Mouse (Mus musculus): ENCODE results near the gene Psmd1. TPM values are rescaled to one million over a fixed set of nuclear protein-coding genes. Genes with fewer than 3 reads are reported as not detected.

Gene Psmd1
- total and polyA plus RNA-seq, 2 experiments from 2014 or later, result 91.5 to 195 TPM

DNA sequence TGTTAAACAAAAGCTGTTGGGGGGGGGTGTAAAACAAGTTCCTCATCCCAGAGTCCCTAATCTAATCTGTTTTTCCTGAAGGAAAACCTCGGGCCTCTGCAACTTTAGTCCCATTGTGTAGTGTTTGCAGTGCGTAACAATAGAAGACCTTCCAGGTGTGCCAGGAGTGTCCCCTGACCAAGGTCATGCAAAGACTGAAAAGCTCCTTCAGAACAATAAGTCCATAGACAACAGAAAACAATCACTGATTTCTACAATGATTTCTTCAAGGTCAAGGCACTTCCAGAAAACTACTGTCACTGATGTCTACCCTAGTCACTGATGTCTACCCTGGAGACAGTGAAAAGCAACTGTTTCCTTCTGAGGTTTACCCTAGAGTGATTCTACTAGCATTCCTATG is 123.7 kb downstream of the Psmd1 start:
- no peak for ATAC-seq (ENCODE audit: low FRiP score)
- TF ChIP-seq CTCF (IDR thresholded peaks at IDR 0.05), result no peak
- H3K9me3 ChIP-seq (ENCODE audit: low read length), result no peaks in the 10 kb centered on the region
- H3K9ac ChIP-seq (replicated peaks; ENCODE audit: low read length, poor library complexity, severe bottlenecking), result no peak overlapping the region
- no peak overlapping the region for H3K4me3 ChIP-seq (ENCODE audit: low read depth, low read length)
- H3K27me3 ChIP-seq (ENCODE audit: insufficient read depth, low read length), result no peaks in the 10 kb centered on the region
- WGBS, result 70% methylated on average over 2 of the region's 2 CpGs
- peaks cover 34% of the 10 kb centered on the region for H3K36me3 ChIP-seq (ENCODE audit: insufficient read depth, low read length)
- H3K4me1 ChIP-seq (ENCODE audit: insufficient read depth, low read length), result no peaks in the 10 kb centered on the region
- no peak for DNase-seq (ENCODE audit: low spot score)
- no peak overlapping the region for H3K27ac ChIP-seq (ENCODE audit: low read depth, low read length)
- no peak overlapping the region for H3K4me2 ChIP-seq (ENCODE audit: low read depth, low read length, poor library complexity, severe bottlenecking)

DNA sequence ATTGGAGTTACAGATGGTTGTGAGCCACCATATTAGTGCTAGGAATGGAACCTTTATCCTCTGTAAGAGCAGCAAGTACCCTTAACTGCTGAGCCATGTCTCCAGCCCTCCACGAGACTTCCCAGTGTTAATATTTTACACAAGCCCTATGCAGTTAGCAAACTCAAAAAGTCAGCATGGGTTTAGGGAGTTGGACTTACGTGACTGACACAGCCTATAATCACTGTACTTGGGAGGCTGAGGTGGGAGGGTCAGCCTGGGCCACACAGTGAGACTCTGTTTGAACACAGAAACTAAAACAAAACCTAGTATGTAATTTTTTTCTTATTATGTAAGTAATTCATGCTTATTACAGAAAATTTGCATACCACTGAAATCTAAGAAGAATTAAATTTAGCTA is 124.1 kb downstream of the Psmd1 start:
- Histone ChIP-seq H3K4me2 (ENCODE audit: low read depth, low read length, poor library complexity, severe bottlenecking) (no peak overlapping the region), H3K27me3 (ENCODE audit: insufficient read depth, low read length) (no peaks in the 10 kb centered on the region), H3K4me3 (ENCODE audit: low read depth, low read length) (no peak overlapping the region), H3K9ac (replicated peaks; ENCODE audit: low read length, poor library complexity, severe bottlenecking) (no peak overlapping the region), H3K36me3 (ENCODE audit: insufficient read depth, low read length) (peaks cover 38% of the 10 kb centered on the region), H3K27ac (ENCODE audit: low read depth, low read length) (no peak overlapping the region), H3K9me3 (ENCODE audit: low read length) (no peaks in the 10 kb centered on the region), H3K4me1 (ENCODE audit: insufficient read depth, low read length) (no peaks in the 10 kb centered on the region)
- no peak for TF ChIP-seq CTCF (IDR thresholded peaks at IDR 0.05)
- WGBS, result 90% methylated on average over 2 of the region's 2 CpGs
- no peak for DNase-seq (ENCODE audit: low spot score)
- ATAC-seq (ENCODE audit: low FRiP score), result no peak

Other genes starting within 250 kb of the Psmd1 start
- 312 and 376 TPM in 2 replicates for gene Itm2c, start 170.1 kb upstream of the Psmd1 start, total RNA-seq (2014; rRNA removed)
- 293 and 297 TPM in 2 replicates for gene Itm2c, start 170.1 kb upstream of the Psmd1 start, polyA plus RNA-seq (2015; fragmentation: Nextera tagmentation; extraction: Ambion mirVana)
- gene 4933407L21Rik, start 135.9 kb upstream of the Psmd1 start, total RNA-seq (2014; rRNA removed), result 9.4 and 10.6 TPM in 2 replicates
- gene 4933407L21Rik, start 135.9 kb upstream of the Psmd1 start, polyA plus RNA-seq (2015; fragmentation: Nextera tagmentation; extraction: Ambion mirVana), result 8.5 and 10.1 TPM in 2 replicates
- gene Gpr55, start 103.4 kb upstream of the Psmd1 start, total RNA-seq (2014; rRNA removed), result 0.22 TPM in 1 of 2 replicates, not detected in the other
- gene Gpr55, start 103.4 kb upstream of the Psmd1 start, polyA plus RNA-seq (2015; fragmentation: Nextera tagmentation; extraction: Ambion mirVana), result 0.10 and 0.19 TPM in 2 replicates
- gene Spata3, start 47.6 kb upstream of the Psmd1 start, total RNA-seq (2014; rRNA removed), result not detected in 2 replicates
- 0.91 and 1.4 TPM in 2 replicates for gene Spata3, start 47.6 kb upstream of the Psmd1 start, polyA plus RNA-seq (2015; fragmentation: Nextera tagmentation; extraction: Ambion mirVana)
- gene 2810459M11Rik, start 18.5 kb upstream of the Psmd1 start, total RNA-seq (2014; rRNA removed), result 43.4 and 43.9 TPM in 2 replicates
- gene 2810459M11Rik, start 18.5 kb upstream of the Psmd1 start, polyA plus RNA-seq (2015; fragmentation: Nextera tagmentation; extraction: Ambion mirVana), result 13.4 and 14.3 TPM in 2 replicates
- gene Htr2b, start 47.6 kb downstream of the Psmd1 start, total RNA-seq (2014; rRNA removed), result not detected in 2 replicates
- 0.20 and 0.43 TPM in 2 replicates for gene Htr2b, start 47.6 kb downstream of the Psmd1 start, polyA plus RNA-seq (2015; fragmentation: Nextera tagmentation; extraction: Ambion mirVana)
- gene Gm21972, start 69.2 kb downstream of the Psmd1 start, total RNA-seq (2014; rRNA removed), result 0.49 and 5.0 TPM in 2 replicates
- gene Gm21972, start 69.2 kb downstream of the Psmd1 start, polyA plus RNA-seq (2015; fragmentation: Nextera tagmentation; extraction: Ambion mirVana), result 0.32 and 0.48 TPM in 2 replicates
- 31.0 and 33.2 TPM in 2 replicates for gene Armc9, start 90.4 kb downstream of the Psmd1 start, total RNA-seq (2014; rRNA removed)
- 36.3 and 42.6 TPM in 2 replicates for gene Armc9, start 90.4 kb downstream of the Psmd1 start, polyA plus RNA-seq (2015; fragmentation: Nextera tagmentation; extraction: Ambion mirVana)
- 14.5 and 14.9 TPM in 2 replicates for gene B3gnt7, start 238.4 kb downstream of the Psmd1 start, total RNA-seq (2014; rRNA removed)
- gene B3gnt7, start 238.4 kb downstream of the Psmd1 start, polyA plus RNA-seq (2015; fragmentation: Nextera tagmentation; extraction: Ambion mirVana), result 15.0 and 15.7 TPM in 2 replicates

All from midbrain, postnatal 0 days (tissue).